8 mouse cellular contexts compared by ENCODE assay signal in genomic region chr7:28732341-28733142, GRCm38 (mm10). TPM values are rescaled to one million over a fixed set of nuclear protein-coding genes. Genes with fewer than 3 reads are reported as not detected.
DNase-seq lines count a peak whose midpoint lies in the region; ATAC-seq and TF ChIP-seq lines count a peak whose summit lies in the region.

No protein-coding gene starts in this region.

- peak; percentile 98 for DNase-seq in ES-E14 (ENCODE audit: low read depth, low spot score)
- peak; percentile 43 for DNase-seq in c-Kit-negative CD71-positive TER-119-positive erythroid progenitor cells, embryonic 14.5 days (ENCODE audit: low read depth, low spot score)
- peak; percentile 91 for DNase-seq in lung, postnatal 10 days
- peak; percentile 46 for DNase-seq in ovary, postnatal 14 days (ENCODE audit: low spot score)
- DNase-seq in urinary bladder, postnatal 14 days (ENCODE audit: low spot score): peak; percentile 82

- ATAC-seq in heart, embryonic 15.5 days (replicated peaks; ENCODE audit: insufficient number of reproducible peaks, insufficient read depth, low FRiP score, low read depth): peak; percentile 84
- peak; percentile 91 for ATAC-seq in kidney, embryonic 16.5 days (ENCODE audit: low FRiP score, low TSS enrichment)

- 4% methylated on average over 58 of the region's 58 CpGs for WGBS in heart, embryonic 15.5 days
- WGBS in kidney, embryonic 16.5 days: 2% methylated on average over 58 of the region's 58 CpGs

- H3K9ac ChIP-seq in ES-E14 (ENCODE audit: insufficient read depth, low read depth, low read length, poor library complexity, severe bottlenecking): peak overlapping the region; percentile 69
- peak overlapping the region; percentile 42 for H3K9ac ChIP-seq in heart, embryonic 15.5 days
- H3K9ac ChIP-seq in kidney, embryonic 16.5 days (replicated peaks; ENCODE audit: low read length): peak overlapping the region; percentile 47

- H3K4me2 ChIP-seq in heart, embryonic 15.5 days: peak overlapping the region; percentile 82
- H3K4me2 ChIP-seq in kidney, embryonic 16.5 days (replicated peaks; ENCODE audit: low read depth, low read length): peak overlapping the region; percentile 74

- H3K4me3 ChIP-seq in ES-E14 (ENCODE audit: insufficient read depth in 1 of 2, low read depth in 1 of 2, low read length in 2 of 2, poor library complexity in 1 of 2, severe bottlenecking in 1 of 2): peak overlapping the region; percentile 66 to 73
- peak overlapping the region; percentile 58 for H3K4me3 ChIP-seq in erythroblast, embryonic 14.5 days (replicated peaks)
- H3K4me3 ChIP-seq in heart, embryonic 15.5 days: peak overlapping the region; percentile 50
- peak overlapping the region; percentile 52 for H3K4me3 ChIP-seq in kidney, embryonic 16.5 days (ENCODE audit: low read length)

- H3K27ac ChIP-seq in ES-E14 (ENCODE audit: insufficient read depth, low read depth, low read length, poor library complexity, severe bottlenecking): peak overlapping the region; percentile 66
- H3K27ac ChIP-seq in heart, embryonic 15.5 days: no peak overlapping the region
- H3K27ac ChIP-seq in kidney, embryonic 16.5 days (ENCODE audit: low read length): no peak overlapping the region

- H3K4me1 ChIP-seq in ES-E14 (ENCODE audit: control insufficient read depth in 2 of 2, insufficient read depth in 2 of 2, low read length in 2 of 2, poor library complexity in 1 of 2): peaks cover 0 to 13% of the 10 kb centered on the region in 2 experiments; a peak in 2 of 4 replicates
- H3K4me1 ChIP-seq in erythroblast, embryonic 14.5 days (ENCODE audit: control insufficient read depth): peaks cover 20% of the 10 kb centered on the region
- H3K4me1 ChIP-seq in heart, embryonic 15.5 days (replicated peaks): peaks cover 15% of the 10 kb centered on the region
- H3K4me1 ChIP-seq in kidney, embryonic 16.5 days (ENCODE audit: insufficient read depth, low read length): peaks cover 4% of the 10 kb centered on the region; the same call in 1 of the 2 replicates

- H3K36me3 ChIP-seq in ES-E14 (ENCODE audit: control insufficient read depth, insufficient read depth, low read length, poor library complexity, severe bottlenecking): peaks cover 7% of the 10 kb centered on the region; the same call in 1 of the 2 replicates
- peaks cover 6% of the 10 kb centered on the region for H3K36me3 ChIP-seq in erythroblast, embryonic 14.5 days (ENCODE audit: control insufficient read depth)
- peaks cover 23% of the 10 kb centered on the region for H3K36me3 ChIP-seq in heart, embryonic 15.5 days
- H3K36me3 ChIP-seq in kidney, embryonic 16.5 days (ENCODE audit: insufficient read depth, low read length): peaks cover 20% of the 10 kb centered on the region

- peaks cover 23% of the 10 kb centered on the region for H3K27me3 ChIP-seq in erythroblast, embryonic 14.5 days (ENCODE audit: control insufficient read depth)
- H3K27me3 ChIP-seq in heart, embryonic 15.5 days: no peaks in the 10 kb centered on the region
- H3K27me3 ChIP-seq in kidney, embryonic 16.5 days (ENCODE audit: insufficient read depth, low read length): no peaks in the 10 kb centered on the region

- H3K9me3 ChIP-seq in ES-E14 (ENCODE audit: control insufficient read depth, insufficient read depth, low read depth, low read length): no peaks in the 10 kb centered on the region
- H3K9me3 ChIP-seq in erythroblast, embryonic 14.5 days (ENCODE audit: control insufficient read depth, low read length): peaks cover 8% of the 10 kb centered on the region
- peaks cover 9% of the 10 kb centered on the region; the same call in 1 of the 2 replicates for H3K9me3 ChIP-seq in heart, embryonic 15.5 days (replicated peaks)
- peaks cover 10% of the 10 kb centered on the region for H3K9me3 ChIP-seq in kidney, embryonic 16.5 days (ENCODE audit: low read length)

- in situ Hi-C loops in ES-E14 (cut with MboI; ENCODE audit: low sequenced_read_pairs in 2 of 2, unreplicated experiment in 2 of 2): no loop called here

TF ChIP-seq in ES-E14, 5 proteins besides CTCF, POLR2A, EP300 and RAD21:
- no peak for TF ChIP-seq ZNF384 (IDR thresholded peaks at IDR 0.05; ENCODE audit: low read depth, low read length)
- TF ChIP-seq MAFK (IDR thresholded peaks at IDR 0.05; ENCODE audit: insufficient read depth, low read depth, low read length): no peak
- no peak for TF ChIP-seq HCFC1 (IDR thresholded peaks at IDR 0.05; ENCODE audit: borderline replicate concordance, insufficient read depth, low read length)
- TF ChIP-seq CHD2 (IDR thresholded peaks at IDR 0.05; ENCODE audit: low read depth, low read length): no peak
- TF ChIP-seq ZC3H11A (IDR thresholded peaks at IDR 0.05; ENCODE audit: borderline replicate concordance, low read depth, low read length): no peak

RNA-seq across cellular contexts. Expression of gene Mrps12, which starts 9.1 kb away (rescaled TPM):
- 102 and 105 TPM in 2 replicates for total RNA-seq in ES-E14 (2012; rRNA removed)
- polyA plus RNA-seq in erythroblast, embryonic 14.5 days (2012): 32.0 and 39.4 TPM in 2 replicates
- polyA plus RNA-seq in heart, embryonic 15.5 days (2015; fragmentation: Nextera tagmentation; extraction: Ambion mirVana): 102 and 109 TPM in 2 replicates
- 141 and 143 TPM in 2 replicates for polyA plus RNA-seq in kidney, embryonic 16.5 days (2015; fragmentation: Nextera tagmentation; extraction: Ambion mirVana)

RNA-seq across cellular contexts. Expression of gene Sars2, which starts 9.2 kb away (rescaled TPM):
- 25.2 and 27.9 TPM in 2 replicates for total RNA-seq in ES-E14 (2012; rRNA removed)
- polyA plus RNA-seq in erythroblast, embryonic 14.5 days (2012): 2.7 and 4.0 TPM in 2 replicates
- 16.8 and 20.6 TPM in 2 replicates for polyA plus RNA-seq in heart, embryonic 15.5 days (2015; fragmentation: Nextera tagmentation; extraction: Ambion mirVana)
- 32.8 and 34.2 TPM in 2 replicates for polyA plus RNA-seq in kidney, embryonic 16.5 days (2015; fragmentation: Nextera tagmentation; extraction: Ambion mirVana)

RNA-seq across cellular contexts. Expression of gene Fbxo17, which starts 15.9 kb away (rescaled TPM):
- 5.9 and 6.6 TPM in 2 replicates for total RNA-seq in ES-E14 (2012; rRNA removed)
- 0.03 TPM in 1 of 2 replicates, not detected in the other for polyA plus RNA-seq in erythroblast, embryonic 14.5 days (2012)
- 7.7 and 9.7 TPM in 2 replicates for polyA plus RNA-seq in heart, embryonic 15.5 days (2015; fragmentation: Nextera tagmentation; extraction: Ambion mirVana)
- 9.4 and 9.9 TPM in 2 replicates for polyA plus RNA-seq in kidney, embryonic 16.5 days (2015; fragmentation: Nextera tagmentation; extraction: Ambion mirVana)

RNA-seq across cellular contexts. Expression of gene Ccer2, which starts 23.4 kb away (rescaled TPM):
- not detected in 2 replicates for total RNA-seq in ES-E14 (2012; rRNA removed)
- polyA plus RNA-seq in erythroblast, embryonic 14.5 days (2012): not detected in 2 replicates
- polyA plus RNA-seq in heart, embryonic 15.5 days (2015; fragmentation: Nextera tagmentation; extraction: Ambion mirVana): not detected in 2 replicates
- not detected in 2 replicates for polyA plus RNA-seq in kidney, embryonic 16.5 days (2015; fragmentation: Nextera tagmentation; extraction: Ambion mirVana)

RNA-seq across cellular contexts. Expression of gene Sirt2, which starts 34.0 kb away (rescaled TPM):
- 11.7 and 14.8 TPM in 2 replicates for total RNA-seq in ES-E14 (2012; rRNA removed)
- 17.4 and 17.6 TPM in 2 replicates for polyA plus RNA-seq in erythroblast, embryonic 14.5 days (2012)
- polyA plus RNA-seq in heart, embryonic 15.5 days (2015; fragmentation: Nextera tagmentation; extraction: Ambion mirVana): 50.3 and 58.4 TPM in 2 replicates
- 67.3 and 75.0 TPM in 2 replicates for polyA plus RNA-seq in kidney, embryonic 16.5 days (2015; fragmentation: Nextera tagmentation; extraction: Ambion mirVana)

Comparison
In these comparisons a context has a peak if more than half of its experiments do, and no peak if none do; other contexts are left out.
1. DNase-seq: peak in every context shown above with its lines; median percentile 98 in ES-E14; 91 in lung, postnatal 10 days; 82 in urinary bladder, postnatal 14 days; 46 in ovary, postnatal 14 days; 43 in c-Kit-negative CD71-positive TER-119-positive erythroid progenitor cells, embryonic 14.5 days.